Mouse (Mus musculus) heart, embryonic 16.5 days (tissue): ENCODE measurements around the gene Ppp1r1c. TPM values are rescaled to one million over a fixed set of nuclear protein-coding genes. Genes with fewer than 3 reads are reported as not detected.

Source experiments
- ATAC-seq: fragments of 200-750 bp; cut with Nextera tagmentation; replicated peaks from 2 replicates; pipeline ENCODE4 v1.8.0; 2017; ENCODE audit warnings: moderate number of reproducible peaks; ENCODE audit not compliant: insufficient read depth, low FRiP score; ENCODE audit errors: extremely low read depth
- H3K27ac ChIP-seq: fragments of 300-500 bp; sonication (generic); 2 replicates; pipeline ENCODE4 v1.5.1; 2014; ENCODE audit warnings: mild to moderate bottlenecking, low read length, control low read depth, moderate library complexity
- H3K27me3 ChIP-seq: fragments of 300-500 bp; sonication (generic); 2 replicates; pipeline ENCODE4 v1.6.1; 2014; ENCODE audit warnings: low read length, mixed read lengths; ENCODE audit not compliant: control insufficient read depth, insufficient read depth
- H3K36me3 ChIP-seq: fragments of 300-500 bp; sonication (generic); 2 replicates; pipeline ENCODE4 v1.6.1; 2014; ENCODE audit not compliant: control insufficient read depth, insufficient read depth
- H3K4me1 ChIP-seq: fragments of 300-500 bp; sonication (generic); 2 replicates; pipeline ENCODE4 v1.6.1; 2014; ENCODE audit warnings: low read length, mixed read lengths; ENCODE audit not compliant: control insufficient read depth, insufficient read depth
- H3K4me2 ChIP-seq: fragments of 300-500 bp; sonication (generic); 2 replicates; pipeline ENCODE4 v1.6.1; 2014; ENCODE audit warnings: low read depth, mild to moderate bottlenecking, control low read depth, low read length
- H3K4me3 ChIP-seq: fragments of 300-500 bp; sonication (generic); 2 replicates; pipeline ENCODE4 v1.5.1; 2014; ENCODE audit warnings: mild to moderate bottlenecking, control low read depth, low read length
- H3K9ac ChIP-seq: fragments of 300-500 bp; sonication (generic); 2 replicates; pipeline ENCODE4 v1.6.1; 2014; ENCODE audit warnings: low read length, control low read depth
- H3K9me3 ChIP-seq: fragments of 300-500 bp; sonication (generic); replicated peaks from 2 replicates; pipeline ENCODE4 v1.6.1; 2016; ENCODE audit warnings: low read length; ENCODE audit not compliant: control insufficient read depth
- WGBS: fragments of 180-500 bp; shearing (Covaris S2); extraction: QIAGEN DNeasy Blood & Tissue Kit; methylation state at CpG from one replicate; pipeline ENCODE4 v1.1.7; 2014; 5-methylcytosine and 5-hydroxymethylcytosine counted together
- polyA plus RNA-seq: library from polyadenylated mRNA; unstranded; fragments of >200 nt; fragmentation: Nextera tagmentation; extraction: Ambion mirVana; gene quantifications from 2 replicates; pipeline ENCODE4 v1.2.1, GENCODE M21; 2015

The Ppp1r1c gene
- polyA plus RNA-seq, 1 experiment from 2014 or later, result not detected

DNA sequence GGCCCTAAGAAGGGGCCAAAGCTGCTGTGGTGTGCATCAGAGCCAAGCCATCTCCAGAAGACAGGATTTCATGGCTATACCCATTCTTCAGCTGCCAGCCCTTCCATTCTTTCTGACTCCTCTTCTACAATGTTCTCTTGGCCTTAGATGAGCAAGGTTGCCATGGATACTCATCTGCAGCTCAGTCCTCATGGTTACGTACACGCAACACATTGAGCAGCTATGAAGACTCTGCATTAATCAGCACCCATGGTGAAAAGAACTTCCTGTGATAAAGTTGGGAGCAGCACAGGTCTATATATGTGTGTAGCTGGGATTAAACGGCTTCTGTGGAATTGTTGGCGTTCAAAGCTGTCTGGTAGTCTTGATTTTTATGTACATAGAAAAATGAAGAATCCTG is 24.3 kb upstream of the Ppp1r1c start:
- no peak overlapping the region for H3K9ac ChIP-seq
- H3K36me3 ChIP-seq, result no peaks in the 10 kb centered on the region
- WGBS, result 79% methylated on average over 4 of the region's 4 CpGs
- no peaks in the 10 kb centered on the region for H3K27me3 ChIP-seq
- no peak overlapping the region for H3K4me3 ChIP-seq
- H3K9me3 ChIP-seq, result no peaks in the 10 kb centered on the region
- no peaks in the 10 kb centered on the region for H3K4me1 ChIP-seq
- H3K4me2 ChIP-seq, result no peak overlapping the region
- H3K27ac ChIP-seq, result no peak overlapping the region
- no peak for ATAC-seq

- no peak for ATAC-seq
- Histone ChIP-seq H3K27ac (no peak overlapping the region), H3K4me1 (no peaks in the 10 kb centered on the region), H3K9ac (no peak overlapping the region), H3K36me3 (no peaks in the 10 kb centered on the region), H3K9me3 (no peaks in the 10 kb centered on the region), H3K27me3 (no peaks in the 10 kb centered on the region), H3K4me3 (no peak overlapping the region), H3K4me2 (no peak overlapping the region)
- WGBS, result 48% methylated on average over 3 of the region's 3 CpGs
Measured at GRCm38 (mm10) chr2:79690838-79691237, 16.7 kb upstream of the Ppp1r1c start.

DNA sequence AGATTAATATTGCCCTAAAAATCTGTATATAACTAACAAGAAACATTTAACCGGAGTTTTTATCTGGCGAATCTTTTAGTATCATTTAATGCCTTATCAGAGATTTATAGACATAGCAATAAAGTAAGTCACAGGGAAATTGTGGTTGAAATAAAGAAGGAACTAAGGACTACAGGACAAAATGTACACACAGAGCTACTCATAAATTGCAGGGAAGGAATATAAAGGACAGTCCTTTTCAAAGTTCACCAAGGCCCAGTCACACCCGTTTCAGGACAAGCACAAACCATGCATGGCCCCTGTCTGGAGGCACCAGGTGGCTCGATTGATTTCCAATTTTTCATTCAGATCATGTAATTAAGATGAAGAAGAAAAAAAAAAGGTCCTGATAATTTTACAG is 12.4 kb upstream of the Ppp1r1c start:
- Histone ChIP-seq H3K9me3 (no peaks in the 10 kb centered on the region), H3K4me1 (no peaks in the 10 kb centered on the region), H3K4me2 (no peak overlapping the region), H3K9ac (no peak overlapping the region), H3K36me3 (no peaks in the 10 kb centered on the region), H3K4me3 (no peak overlapping the region), H3K27ac (no peak overlapping the region), H3K27me3 (no peaks in the 10 kb centered on the region)
- WGBS, result 88% methylated on average over 4 of the region's 4 CpGs
- ATAC-seq, result no peak

GRCm38 (mm10) chr2:79695939-79696338 is 11.6 kb upstream of the Ppp1r1c start:
- Histone ChIP-seq H3K4me1 (no peaks in the 10 kb centered on the region), H3K4me2 (no peak overlapping the region), H3K9ac (no peak overlapping the region), H3K9me3 (no peaks in the 10 kb centered on the region), H3K36me3 (no peaks in the 10 kb centered on the region), H3K27me3 (no peaks in the 10 kb centered on the region), H3K4me3 (no peak overlapping the region), H3K27ac (no peak overlapping the region)
- ATAC-seq, result no peak
- 83% methylated on average over 12 of the region's 12 CpGs for WGBS

- no peak overlapping the region for H3K27ac ChIP-seq
- no peak overlapping the region for H3K4me2 ChIP-seq
- no peaks in the 10 kb centered on the region for H3K27me3 ChIP-seq
- no peak overlapping the region for H3K9ac ChIP-seq
- no peaks in the 10 kb centered on the region for H3K4me1 ChIP-seq
- no peaks in the 10 kb centered on the region for H3K36me3 ChIP-seq
- H3K4me3 ChIP-seq, result no peak overlapping the region
- H3K9me3 ChIP-seq, result no peaks in the 10 kb centered on the region
- WGBS, result 80% methylated on average over 10 of the region's 10 CpGs
- ATAC-seq, result no peak
Measured at GRCm38 (mm10) chr2:79696478-79697230, 10.9 kb upstream of the Ppp1r1c start.

- H3K27ac ChIP-seq, result no peak overlapping the region
- no peak for ATAC-seq
- H3K4me1 ChIP-seq, result no peaks in the 10 kb centered on the region
- no peak overlapping the region for H3K4me3 ChIP-seq
- H3K4me2 ChIP-seq, result no peak overlapping the region
- no peak overlapping the region for H3K9ac ChIP-seq
- WGBS, result 29% methylated on average over 2 of the region's 2 CpGs
- H3K9me3 ChIP-seq, result no peaks in the 10 kb centered on the region
- H3K27me3 ChIP-seq, result no peaks in the 10 kb centered on the region
- no peaks in the 10 kb centered on the region for H3K36me3 ChIP-seq
Measured at GRCm38 (mm10) chr2:79698166-79698565, 9.4 kb upstream of the Ppp1r1c start.

DNA sequence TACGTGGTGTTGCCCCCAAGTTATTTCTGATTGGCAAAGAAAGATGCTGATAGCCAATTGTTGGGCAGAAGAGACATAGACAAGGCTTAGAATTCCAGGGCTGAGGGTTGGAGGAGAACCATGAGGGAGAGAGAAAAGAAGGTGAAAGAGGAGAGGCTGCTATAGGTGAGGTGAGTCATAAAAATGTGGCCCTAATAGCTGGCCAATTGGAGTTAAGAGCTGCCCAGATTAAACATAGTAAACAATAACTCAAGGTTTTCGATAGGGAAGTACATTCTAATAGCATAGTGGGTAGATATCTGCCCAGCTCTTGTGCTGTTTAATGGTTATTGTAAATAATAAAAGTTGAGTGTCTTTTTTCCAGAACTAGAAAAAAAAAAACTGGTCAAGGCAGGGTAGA is 2.8 kb upstream of the Ppp1r1c start:
- Histone ChIP-seq H3K9ac (no peak overlapping the region), H3K9me3 (no peaks in the 10 kb centered on the region), H3K27ac (no peak overlapping the region), H3K4me2 (no peak overlapping the region), H3K4me3 (no peak overlapping the region), H3K27me3 (no peaks in the 10 kb centered on the region), H3K36me3 (no peaks in the 10 kb centered on the region), H3K4me1 (peaks cover 2% of the 10 kb centered on the region; the same call in 1 of the 2 replicates)
- ATAC-seq, result no peak
- 83% methylated on average over 2 of the region's 2 CpGs for WGBS

GRCm38 (mm10) chr2:79713662-79714091 is 6.1 kb downstream of the Ppp1r1c start:
- Histone ChIP-seq H3K4me2 (peak overlapping the region; percentile 28; the same call in 1 of the 2 replicates), H3K36me3 (no peaks in the 10 kb centered on the region), H3K9me3 (no peaks in the 10 kb centered on the region), H3K27me3 (no peaks in the 10 kb centered on the region), H3K4me3 (no peak overlapping the region), H3K27ac (no peak overlapping the region), H3K9ac (no peak overlapping the region), H3K4me1 (peaks cover 13% of the 10 kb centered on the region)
- 11% methylated on average over 3 of the region's 3 CpGs for WGBS
- no peak for ATAC-seq

DNA sequence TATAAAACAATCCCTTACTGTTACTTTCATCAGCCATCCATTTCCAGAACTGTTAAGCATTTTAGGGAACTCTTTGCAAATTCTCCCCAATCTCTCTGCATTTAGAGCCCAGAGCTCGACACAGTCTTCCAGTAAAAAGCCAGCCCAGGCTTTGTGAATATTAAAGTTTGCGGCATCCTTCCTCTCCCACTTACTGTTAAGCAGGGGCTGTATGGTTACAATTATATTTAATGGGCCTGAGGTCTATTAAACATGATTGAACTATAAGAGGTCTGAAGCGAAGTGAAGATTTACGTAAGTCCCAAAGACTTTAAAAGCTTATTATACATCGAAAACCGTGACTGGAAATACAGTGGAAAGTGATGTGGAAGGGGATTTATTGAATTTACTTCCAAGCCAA is 7.2 kb downstream of the Ppp1r1c start:
- ATAC-seq, result no peak
- Histone ChIP-seq H3K27ac (no peak overlapping the region), H3K36me3 (no peaks in the 10 kb centered on the region), H3K4me2 (no peak overlapping the region), H3K27me3 (no peaks in the 10 kb centered on the region), H3K9me3 (no peaks in the 10 kb centered on the region), H3K4me1 (peaks cover 13% of the 10 kb centered on the region), H3K9ac (no peak overlapping the region), H3K4me3 (no peak overlapping the region)
- WGBS, result 93% methylated on average over 6 of the region's 6 CpGs
